21 mouse cellular contexts compared by ENCODE assay signal in genomic region chr5:54049145-54049733, GRCm38 (mm10). TPM values are rescaled to one million over a fixed set of nuclear protein-coding genes. Genes with fewer than 3 reads are reported as not detected.
A peak's percentile ranks its signal among the peaks of the same experiment; 100 is the strongest.
DNase-seq lines count a peak whose midpoint lies in the region; ATAC-seq lines count a peak whose summit lies in the region.
"Had no signal": no experiment of that assay in that cellular context is flagged by ENCODE, and none has a peak within 500 bp of the region (broad histone marks: within the 10 kb centered on the region; RNA-seq: fewer than 3 reads in every experiment).

No protein-coding gene starts in this region.

- 37% methylated on average over 4 of the region's 4 CpGs for WGBS in embryonic facial prominence, embryonic 14.5 days
- 54% methylated on average over 4 of the region's 4 CpGs for WGBS in embryonic facial prominence, embryonic 10.5 days
- WGBS in limb, embryonic 11.5 days, result 45% methylated on average over 4 of the region's 4 CpGs
- 44% methylated on average over 4 of the region's 4 CpGs for WGBS in limb, embryonic 10.5 days
- WGBS in intestine, embryonic 16.5 days, result 37% methylated on average over 4 of the region's 4 CpGs
- WGBS in forebrain, embryonic 15.5 days, result 71% methylated on average over 4 of the region's 4 CpGs

- H3K27ac ChIP-seq in embryonic facial prominence, embryonic 14.5 days (replicated peaks; ENCODE audit: low read depth, low read length), result no peak overlapping the region
- H3K27ac ChIP-seq in embryonic facial prominence, embryonic 10.5 days (replicated peaks), result no peak overlapping the region
- no peak overlapping the region for H3K27ac ChIP-seq in limb, embryonic 11.5 days (replicated peaks; ENCODE audit: low read depth, low read length)
- H3K27ac ChIP-seq in limb, embryonic 10.5 days, result no peak overlapping the region
- no peak overlapping the region for H3K27ac ChIP-seq in intestine, embryonic 16.5 days (ENCODE audit: low read length)
- H3K27ac ChIP-seq in forebrain, embryonic 15.5 days (replicated peaks), result no peak overlapping the region
- H3K27ac ChIP-seq: embryonic facial prominence, embryonic 15.5 days; heart, embryonic 10.5 days; liver, embryonic 15.5 days; midbrain, embryonic 15.5 days had no signal

- H3K9ac ChIP-seq in embryonic facial prominence, embryonic 14.5 days (ENCODE audit: low read depth, low read length), result no peak overlapping the region
- no peak overlapping the region for H3K9ac ChIP-seq in limb, embryonic 11.5 days (ENCODE audit: low read length)
- H3K9ac ChIP-seq in intestine, embryonic 16.5 days (ENCODE audit: low read depth, low read length), result no peak overlapping the region
- no peak overlapping the region for H3K9ac ChIP-seq in forebrain, embryonic 15.5 days (replicated peaks)
- H3K9ac ChIP-seq: embryonic facial prominence, embryonic 15.5 days; forebrain, postnatal 0 days; liver, embryonic 15.5 days; midbrain, embryonic 15.5 days had no signal

- peaks cover 4% of the 10 kb centered on the region; the same call in 1 of the 2 replicates for H3K36me3 ChIP-seq in embryonic facial prominence, embryonic 14.5 days (ENCODE audit: control insufficient read depth, insufficient read depth, low read length)
- H3K36me3 ChIP-seq in embryonic facial prominence, embryonic 10.5 days (replicated peaks), result 0 out of 2 replicates have a peak, but pooled peaks cover 2% of the 10 kb centered on the region
- no peaks in the 10 kb centered on the region for H3K36me3 ChIP-seq in limb, embryonic 11.5 days (ENCODE audit: control insufficient read depth, insufficient read depth, low read length)
- 0 out of 2 replicates have a peak, but pooled peaks cover 2% of the 10 kb centered on the region for H3K36me3 ChIP-seq in limb, embryonic 10.5 days
- H3K36me3 ChIP-seq in intestine, embryonic 16.5 days (ENCODE audit: control insufficient read depth, insufficient read depth, low read length), result 0 out of 2 replicates have a peak, but pooled peaks cover 3% of the 10 kb centered on the region
- no peaks in the 10 kb centered on the region for H3K36me3 ChIP-seq in forebrain, embryonic 15.5 days
- H3K36me3 ChIP-seq: embryonic facial prominence, embryonic 15.5 days; heart, embryonic 10.5 days; liver, embryonic 15.5 days; midbrain, embryonic 15.5 days had no signal

- H3K4me1 ChIP-seq in embryonic facial prominence, embryonic 14.5 days (ENCODE audit: control insufficient read depth, insufficient read depth, low read length), result peaks cover 4% of the 10 kb centered on the region; the same call in 1 of the 2 replicates
- peaks cover 11% of the 10 kb centered on the region for H3K4me1 ChIP-seq in embryonic facial prominence, embryonic 10.5 days
- no peaks in the 10 kb centered on the region for H3K4me1 ChIP-seq in limb, embryonic 11.5 days (ENCODE audit: control insufficient read depth, insufficient read depth, low read length)
- 0 out of 2 replicates have a peak, but pooled peaks cover 8% of the 10 kb centered on the region for H3K4me1 ChIP-seq in limb, embryonic 10.5 days
- peaks cover 10% of the 10 kb centered on the region for H3K4me1 ChIP-seq in intestine, embryonic 16.5 days (ENCODE audit: control insufficient read depth, insufficient read depth, low read length)
- no peaks in the 10 kb centered on the region for H3K4me1 ChIP-seq in forebrain, embryonic 15.5 days
- H3K4me1 ChIP-seq: midbrain, embryonic 15.5 days had no signal

- no peak overlapping the region for H3K4me2 ChIP-seq in embryonic facial prominence, embryonic 14.5 days (ENCODE audit: low read depth, low read length)
- H3K4me2 ChIP-seq in limb, embryonic 11.5 days (ENCODE audit: low read depth, severe bottlenecking), result no peak overlapping the region
- no peak overlapping the region for H3K4me2 ChIP-seq in intestine, embryonic 16.5 days (ENCODE audit: low read depth, low read length)
- H3K4me2 ChIP-seq in forebrain, embryonic 15.5 days (replicated peaks), result no peak overlapping the region
- H3K4me2 ChIP-seq: embryonic facial prominence, embryonic 15.5 days; liver, embryonic 15.5 days; midbrain, embryonic 15.5 days had no signal

- H3K27me3 ChIP-seq in embryonic facial prominence, embryonic 14.5 days (replicated peaks; ENCODE audit: control insufficient read depth, insufficient read depth, low read length), result no peaks in the 10 kb centered on the region
- no peaks in the 10 kb centered on the region for H3K27me3 ChIP-seq in embryonic facial prominence, embryonic 10.5 days (replicated peaks; ENCODE audit: low read depth, poor library complexity, severe bottlenecking)
- H3K27me3 ChIP-seq in limb, embryonic 11.5 days (ENCODE audit: control insufficient read depth, insufficient read depth, low read length), result no peaks in the 10 kb centered on the region
- no peaks in the 10 kb centered on the region for H3K27me3 ChIP-seq in limb, embryonic 10.5 days (ENCODE audit: low read depth, poor library complexity, severe bottlenecking)
- H3K27me3 ChIP-seq in intestine, embryonic 16.5 days (replicated peaks; ENCODE audit: control insufficient read depth, insufficient read depth, low read length), result no peaks in the 10 kb centered on the region
- no peaks in the 10 kb centered on the region for H3K27me3 ChIP-seq in forebrain, embryonic 15.5 days
- H3K27me3 ChIP-seq: embryonic facial prominence, embryonic 15.5 days; liver, embryonic 15.5 days; midbrain, embryonic 15.5 days had no signal

- DNase-seq in embryonic facial prominence, embryonic 14.5 days (ENCODE audit: low spot score), result peak; percentile 68
- no peak for DNase-seq in embryonic facial prominence, embryonic 10.5 days (ENCODE audit: low spot score)
- DNase-seq in limb, embryonic 11.5 days (ENCODE audit: low spot score), result no peak
- DNase-seq in limb, embryonic 10.5 days (ENCODE audit: low spot score), result no peak
- DNase-seq in yolk sac, embryonic 10.5 days (ENCODE audit: low spot score), result peak; percentile 57
- no peak for DNase-seq in natural killer cell, adult 2 months (ENCODE audit: low spot score in 2 of 2)
- DNase-seq: adrenal gland, postnatal 14 days; cerebellum, adult 11 months; cerebellum, postnatal 36 days; forebrain, postnatal 0 days; kidney, postnatal 14 days; thymus, postnatal 25 days had no signal

- H3K4me3 ChIP-seq in embryonic facial prominence, embryonic 14.5 days (ENCODE audit: low read depth, low read length), result no peak overlapping the region
- H3K4me3 ChIP-seq in embryonic facial prominence, embryonic 10.5 days, result no peak overlapping the region
- no peak overlapping the region for H3K4me3 ChIP-seq in limb, embryonic 11.5 days (ENCODE audit: low read depth, low read length)
- no peak overlapping the region for H3K4me3 ChIP-seq in limb, embryonic 10.5 days
- no peak overlapping the region for H3K4me3 ChIP-seq in intestine, embryonic 16.5 days (ENCODE audit: low read length)
- H3K4me3 ChIP-seq in forebrain, embryonic 15.5 days, result no peak overlapping the region
- H3K4me3 ChIP-seq: embryonic facial prominence, embryonic 15.5 days; heart, embryonic 10.5 days; liver, embryonic 15.5 days; midbrain, embryonic 15.5 days had no signal

- no peaks in the 10 kb centered on the region for H3K9me3 ChIP-seq in embryonic facial prominence, embryonic 14.5 days (ENCODE audit: control insufficient read depth, low read length)
- H3K9me3 ChIP-seq in embryonic facial prominence, embryonic 10.5 days, result no peaks in the 10 kb centered on the region
- no peaks in the 10 kb centered on the region for H3K9me3 ChIP-seq in limb, embryonic 11.5 days (ENCODE audit: control insufficient read depth, low read length)
- no peaks in the 10 kb centered on the region for H3K9me3 ChIP-seq in limb, embryonic 10.5 days (replicated peaks)
- H3K9me3 ChIP-seq in intestine, embryonic 16.5 days (ENCODE audit: control insufficient read depth, low read length), result no peaks in the 10 kb centered on the region
- H3K9me3 ChIP-seq in forebrain, embryonic 15.5 days, result no peaks in the 10 kb centered on the region
- H3K9me3 ChIP-seq: embryonic facial prominence, embryonic 15.5 days; heart, embryonic 10.5 days; liver, embryonic 15.5 days; midbrain, embryonic 15.5 days had no signal

- ATAC-seq in embryonic facial prominence, embryonic 14.5 days (ENCODE audit: low read depth), result peak; percentile 37
- peak; percentile 26; the same call in 1 of the 2 replicates for ATAC-seq in limb, embryonic 11.5 days (ENCODE audit: insufficient number of reproducible peaks, low FRiP score, low TSS enrichment, low read depth)
- ATAC-seq in intestine, embryonic 16.5 days, result peak; percentile 11; the same call in 1 of the 2 replicates
- no peak for ATAC-seq in forebrain, embryonic 15.5 days (replicated peaks)
- ATAC-seq: activated CD4-positive, CD25-positive, alpha-beta regulatory T cell, adult 4 months; forebrain, postnatal 0 days; inflammation-experienced regulatory T-cells, adult 6 months; lung, postnatal 0 days; midbrain, embryonic 15.5 days had no signal

RNA-seq across cellular contexts. Expression of gene Stim2, which starts 50.9 kb away (rescaled TPM):
- polyA plus RNA-seq in embryonic facial prominence, embryonic 14.5 days (2014; fragmentation: Nextera tagmentation; extraction: Ambion mirVana), result 30.5 and 38.1 TPM in 2 replicates
- 13.9 and 14.3 TPM in 2 replicates for polyA plus RNA-seq in embryonic facial prominence, embryonic 10.5 days (2016; fragmentation: Nextera tagmentation; extraction: Ambion mirVana)
- 15.5 and 16.9 TPM in 2 replicates for polyA plus RNA-seq in limb, embryonic 11.5 days (2014; fragmentation: Nextera tagmentation; extraction: Ambion mirVana)
- 11.5 and 14.1 TPM in 2 replicates for polyA plus RNA-seq in limb, embryonic 10.5 days (2016; fragmentation: Nextera tagmentation; extraction: Ambion mirVana)
- polyA plus RNA-seq in intestine, embryonic 16.5 days (2015; fragmentation: Nextera tagmentation; extraction: Ambion mirVana), result 9.8 and 13.3 TPM in 2 replicates
- polyA plus RNA-seq in forebrain, embryonic 15.5 days (2015; fragmentation: Nextera tagmentation; extraction: Ambion mirVana), result 27.2 and 28.6 TPM in 2 replicates

Comparison
In these comparisons a context has a peak if more than half of its experiments do, and no peak if none do; other contexts are left out.
1. DNase-seq: peak in embryonic facial prominence, embryonic 14.5 days (single experiment) and yolk sac, embryonic 10.5 days (single experiment); none in embryonic facial prominence, embryonic 10.5 days (single experiment), limb, embryonic 11.5 days (single experiment), limb, embryonic 10.5 days (single experiment) and natural killer cell, adult 2 months (0 of 2).